Mouse (Mus musculus) layer of hippocampus, adult 11-12 months (tissue): ENCODE results near the gene Eef2k.

Source experiments
- DNase-seq: peaks from one replicate; pipeline ENCODE4 v3.0.0; 2022; ENCODE audit warnings: low spot score

The Eef2k gene

GRCm38 (mm10) chr7:120844689-120845088 is 2.1 kb downstream of the Eef2k start:
- DNase-seq, result no peak

GRCm38 (mm10) chr7:120848831-120849512 is 6.3 kb downstream of the Eef2k start:
- no peak for DNase-seq

- DNase-seq, result no peak
These were observed 7.5 kb downstream of the Eef2k start for GRCm38 (mm10) chr7:120850165-120850564.

GRCm38 (mm10) chr7:120859854-120860253 is 17.2 kb downstream of the Eef2k start:
- no peak for DNase-seq

- no peak for DNase-seq
These were observed 18.3 kb downstream of the Eef2k start for GRCm38 (mm10) chr7:120860799-120861487.

GRCm38 (mm10) chr7:120861488-120862047 is 18.9 kb downstream of the Eef2k start:
- no peak for DNase-seq

- DNase-seq, result no peak
These were observed 19.6 kb downstream of the Eef2k start for GRCm38 (mm10) chr7:120862196-120862595.

- no peak for DNase-seq
These were observed 20.0 kb downstream of the Eef2k start for GRCm38 (mm10) chr7:120862626-120863025.

GRCm38 (mm10) chr7:120863476-120863875 is 20.8 kb downstream of the Eef2k start:
- no peak for DNase-seq

- no peak for DNase-seq
These were observed 22.5 kb downstream of the Eef2k start for GRCm38 (mm10) chr7:120865100-120865499.

GRCm38 (mm10) chr7:120865832-120866231 is 23.2 kb downstream of the Eef2k start:
- DNase-seq, result no peak

- no peak for DNase-seq
These were observed 24.1 kb downstream of the Eef2k start for GRCm38 (mm10) chr7:120866684-120867083.

GRCm38 (mm10) chr7:120867720-120868119 is 25.1 kb downstream of the Eef2k start:
- no peak for DNase-seq

- DNase-seq, result no peak
These were observed 27.3 kb downstream of the Eef2k start for GRCm38 (mm10) chr7:120869883-120870282.

GRCm38 (mm10) chr7:120870431-120871008 is 27.9 kb downstream of the Eef2k start:
- DNase-seq, result no peak

- DNase-seq, result no peak
These were observed 30.5 kb downstream of the Eef2k start for GRCm38 (mm10) chr7:120873083-120873482.

- DNase-seq, result no peak
These were observed 31.4 kb downstream of the Eef2k start for GRCm38 (mm10) chr7:120874021-120874420.

GRCm38 (mm10) chr7:120874764-120875539 is 32.3 kb downstream of the Eef2k start:
- no peak for DNase-seq

GRCm38 (mm10) chr7:120875540-120876388 is 33.1 kb downstream of the Eef2k start:
- DNase-seq, result no peak

- DNase-seq, result no peak
These were observed 35.6 kb downstream of the Eef2k start for GRCm38 (mm10) chr7:120878271-120878670.

- no peak for DNase-seq
These were observed 37.3 kb downstream of the Eef2k start for GRCm38 (mm10) chr7:120879972-120880371.
